Mouse (Mus musculus) brain, adult 2 months (tissue): ENCODE measurements around the gene Tnfrsf12a.

Experiments
- DNase-seq: peaks from one replicate; pipeline ENCODE4 v3.0.0; 2011; ENCODE audit warnings: low read depth, low spot score

The Tnfrsf12a gene

GRCm38 (mm10) chr17:23677236-23677679 is at the start of gene Tnfrsf12a:
Gene Tnfrsf12a (minus strand): TSS chr17:23677468.
- peak; percentile 89 for DNase-seq

GRCm38 (mm10) chr17:23726758-23727142 is 49.5 kb upstream of the Tnfrsf12a start:
- DNase-seq: peak; percentile 93

DNA sequence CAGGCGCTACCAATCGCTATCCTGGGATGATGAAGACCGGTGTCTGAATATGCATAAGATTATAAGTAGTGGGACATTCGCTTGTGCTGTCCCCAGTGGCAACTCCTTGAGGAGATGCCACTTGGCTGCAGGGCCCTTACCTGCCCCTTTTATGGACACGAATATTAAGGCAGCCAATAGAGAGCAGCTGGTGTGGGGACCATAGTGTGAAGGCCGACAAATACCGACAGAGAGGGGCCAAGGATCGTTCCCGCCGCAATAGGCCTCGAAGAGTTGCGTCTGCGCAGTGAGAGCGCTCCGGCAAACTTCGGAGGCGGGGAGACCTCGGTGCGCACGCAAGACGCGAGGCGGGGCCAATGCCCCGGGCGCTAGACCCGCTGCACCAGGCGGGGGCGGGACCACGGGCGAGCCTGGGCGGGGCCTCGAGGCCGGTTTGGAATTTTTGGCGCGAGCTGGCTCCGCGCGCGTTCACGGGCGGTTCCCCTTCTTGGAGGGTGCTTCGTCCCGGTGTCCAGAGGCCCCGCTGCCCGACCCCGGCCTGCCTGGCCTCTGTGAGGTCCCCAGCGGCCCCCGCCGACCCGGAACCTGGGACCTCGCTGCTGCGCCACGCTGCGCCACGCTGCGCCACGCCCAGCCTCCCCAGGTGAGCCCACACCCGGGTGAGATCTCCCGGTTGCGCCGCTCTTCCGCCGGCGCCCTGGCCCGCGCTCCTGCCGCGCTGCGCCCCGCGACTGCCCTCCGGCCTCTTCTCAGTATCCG is 48.9 kb upstream of the Tnfrsf12a start, which contains the start of gene Pkmyt1:
Pkmyt1 (plus strand) TSS at position 338 of the 759 bp plus-strand sequence.
- peak; percentile 97 for DNase-seq

- DNase-seq: no peak
These were observed 48.2 kb upstream of the Tnfrsf12a start for GRCm38 (mm10) chr17:23725477-23725876.

GRCm38 (mm10) chr17:23722376-23723125 is 45.3 kb upstream of the Tnfrsf12a start, which contains the start of gene 1520401A03Rik:
Gene 1520401A03Rik (minus strand): TSS chr17:23722783.
- no peak for DNase-seq

GRCm38 (mm10) chr17:23721886-23722285 is 44.6 kb upstream of the Tnfrsf12a start:
- DNase-seq: no peak

DNA sequence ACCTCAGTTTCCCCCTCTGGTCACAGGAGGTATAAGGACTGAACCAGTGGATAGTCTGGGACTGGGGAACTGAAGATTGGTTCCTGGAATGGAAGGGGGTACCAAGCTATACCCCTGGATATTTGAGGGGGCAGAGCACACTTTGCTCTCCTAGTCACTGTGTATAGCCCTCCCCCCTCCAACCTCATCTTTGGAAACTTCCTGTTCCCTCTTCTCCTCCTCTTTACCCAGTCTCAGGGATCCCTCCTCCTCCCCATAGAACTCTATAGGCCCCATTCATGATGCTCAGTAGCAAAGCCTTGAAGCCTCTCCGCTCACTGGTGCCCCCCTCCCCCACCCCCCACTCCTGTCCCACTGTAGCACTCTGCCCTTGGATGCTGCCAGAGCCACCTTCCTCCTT is 42.2 kb upstream of the Tnfrsf12a start:
- DNase-seq: no peak

GRCm38 (mm10) chr17:23717003-23717402 is 39.7 kb upstream of the Tnfrsf12a start:
- DNase-seq: no peak

- DNase-seq: peak; percentile 88
These were observed 28.9 kb upstream of the Tnfrsf12a start for GRCm38 (mm10) chr17:23706212-23706611.

- no peak for DNase-seq
These were observed 28.3 kb upstream of the Tnfrsf12a start for GRCm38 (mm10) chr17:23705525-23706104.

DNA sequence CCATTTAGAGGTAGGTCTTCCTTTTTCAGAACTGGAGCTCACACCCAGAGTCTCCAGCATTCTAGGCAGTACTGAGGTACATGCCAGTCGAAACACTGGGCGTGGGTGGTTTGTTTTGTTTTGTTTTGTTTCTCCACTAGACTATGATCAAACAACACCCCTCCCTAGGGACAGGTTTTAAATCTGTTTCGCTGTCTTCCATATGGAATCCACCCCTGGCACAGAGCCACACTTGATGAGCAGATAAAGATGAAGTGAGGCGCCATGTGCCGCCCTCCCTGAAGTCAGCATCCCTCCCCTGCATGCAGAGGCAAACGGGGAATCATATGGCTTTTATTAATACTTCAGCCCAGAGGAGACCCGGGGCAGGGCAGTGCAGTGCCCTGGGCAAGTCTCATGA is 27.5 kb upstream of the Tnfrsf12a start:
- peak; percentile 60 for DNase-seq

- DNase-seq: peak; percentile 47
These were observed 26.0 kb upstream of the Tnfrsf12a start for GRCm38 (mm10) chr17:23703301-23703700.

DNA sequence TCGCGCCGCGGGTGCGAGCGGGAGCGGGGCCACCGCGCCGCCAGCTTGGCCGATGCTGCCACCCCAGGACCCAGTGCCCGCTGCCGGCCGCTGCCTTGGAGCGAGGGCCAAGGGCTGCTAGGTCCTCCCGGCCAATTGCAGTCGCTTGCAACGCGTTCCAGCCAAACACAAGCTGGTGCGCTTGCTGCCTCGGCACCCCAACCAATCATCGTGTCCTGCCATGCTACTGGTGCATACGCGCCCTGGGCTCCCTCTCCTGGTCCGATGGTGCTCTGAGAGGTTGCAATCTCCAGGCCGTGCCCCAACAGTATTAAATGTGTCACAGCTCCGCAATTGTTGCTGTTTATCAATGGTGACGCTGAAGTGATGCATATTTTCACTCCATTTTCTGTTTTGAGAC is 22.8 kb upstream of the Tnfrsf12a start:
- DNase-seq: peak; percentile 99

DNA sequence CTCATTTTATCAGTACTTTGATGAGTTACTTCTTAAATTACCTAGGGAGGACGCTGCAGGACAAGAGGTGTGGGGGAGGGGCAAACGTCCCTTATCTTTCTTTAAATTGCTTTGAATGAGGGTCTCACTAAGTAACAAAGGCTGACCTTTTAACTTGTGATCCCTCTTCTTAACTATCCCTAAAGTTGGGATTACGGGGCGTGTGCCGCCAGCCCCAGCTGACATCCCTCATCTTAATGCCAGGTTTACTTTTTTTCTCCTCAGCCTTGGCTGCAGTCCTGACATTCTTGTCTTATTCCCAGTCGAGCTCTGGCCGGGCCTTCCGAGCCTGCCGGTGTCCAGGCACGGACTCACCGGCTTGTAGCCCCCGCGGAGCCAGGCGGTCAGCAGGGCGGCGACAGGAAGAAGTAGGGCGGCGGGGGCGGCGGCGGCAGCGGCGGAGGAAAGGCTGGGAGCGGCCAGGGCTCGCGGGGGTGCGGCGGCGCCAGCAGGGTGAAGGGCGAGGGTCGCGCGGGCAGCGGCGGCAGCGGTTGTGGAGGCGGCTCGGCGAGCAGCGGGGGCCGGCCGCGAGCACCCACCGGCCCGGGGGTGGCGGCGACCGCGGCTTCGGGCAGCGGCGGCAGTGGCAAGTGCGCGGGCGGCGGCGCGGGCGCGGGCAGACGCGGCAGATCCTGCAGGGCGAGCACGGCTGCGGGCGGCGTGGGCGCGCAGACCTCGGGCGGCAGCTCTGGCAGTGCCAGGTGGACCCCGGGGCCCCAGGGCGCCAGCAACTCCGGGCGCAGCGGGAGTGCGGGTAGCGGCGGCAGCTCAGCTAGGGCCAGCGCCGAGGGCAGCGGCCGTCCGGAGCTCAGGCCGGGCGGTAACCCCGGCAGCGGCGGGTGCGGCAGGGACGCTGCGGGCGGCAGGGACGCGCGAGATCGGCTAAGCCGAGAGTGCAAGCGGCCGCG is 22.1 kb upstream of the Tnfrsf12a start:
- peak; percentile 51 for DNase-seq

- DNase-seq: no peak
These were observed 18.5 kb upstream of the Tnfrsf12a start for GRCm38 (mm10) chr17:23695801-23696200.

DNA sequence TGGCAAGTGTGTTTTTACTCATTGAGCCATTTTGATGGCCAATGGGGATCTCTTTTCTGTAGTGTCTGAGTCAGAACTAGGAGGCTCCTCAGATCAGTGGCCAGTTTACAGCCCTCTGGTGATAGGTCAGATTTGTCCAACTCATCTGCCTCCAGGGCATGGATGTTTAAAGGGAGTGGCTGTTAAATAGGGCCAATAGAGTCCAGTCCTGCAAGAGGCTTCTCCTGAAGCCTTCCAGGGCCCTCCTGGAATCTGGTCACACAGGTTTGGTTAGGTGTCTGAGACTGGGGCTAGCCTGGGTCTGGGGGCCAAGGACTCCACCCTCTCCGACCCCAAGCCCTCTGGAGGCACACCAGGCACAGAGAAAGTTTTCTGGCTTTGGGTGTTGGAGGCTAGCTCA is 17.2 kb upstream of the Tnfrsf12a start:
- no peak for DNase-seq

DNA sequence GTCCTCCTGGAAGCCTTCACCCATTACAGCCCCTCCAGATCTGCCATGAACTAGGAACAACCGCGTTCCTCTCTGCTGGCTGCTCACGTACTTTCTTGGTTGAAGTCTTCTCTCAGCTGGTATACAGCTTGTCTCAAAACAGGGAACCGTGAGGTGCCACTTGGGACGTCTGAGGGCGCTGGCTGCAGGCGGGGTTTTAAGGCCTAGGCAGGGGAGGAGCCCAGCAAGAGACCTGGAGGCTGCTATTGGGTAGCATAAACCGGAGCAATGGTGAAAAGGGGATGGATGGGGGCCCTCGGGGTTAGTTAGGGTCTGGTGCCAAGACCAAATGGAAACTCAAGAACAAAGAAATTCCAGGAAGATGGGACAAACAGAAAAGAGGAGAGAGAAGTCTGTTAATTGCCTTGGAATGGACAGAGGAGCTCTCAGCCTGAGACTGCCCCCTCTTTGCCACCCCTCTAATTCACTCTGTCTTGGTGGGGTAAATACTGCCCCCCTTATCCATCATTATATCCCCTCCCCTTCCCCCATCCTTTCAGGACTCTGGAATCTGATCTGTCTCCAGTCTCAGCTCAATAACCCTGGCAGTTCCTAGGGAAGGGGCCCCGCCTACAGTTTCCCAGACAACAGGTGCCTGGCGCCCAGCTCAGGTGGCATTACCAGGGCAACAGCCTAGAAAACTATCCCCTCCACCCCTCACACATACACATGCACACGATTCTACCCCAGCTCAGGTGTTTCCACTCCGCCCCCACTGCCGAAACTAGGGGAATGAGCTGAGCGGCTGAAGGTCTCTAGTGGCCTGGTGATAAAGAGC is 6.8 kb upstream of the Tnfrsf12a start, which contains the start of gene Cldn9:
Cldn9 (minus strand) TSS at position 171 of the 817 bp plus-strand sequence.
- no peak for DNase-seq

GRCm38 (mm10) chr17:23683226-23683625 is 6.0 kb upstream of the Tnfrsf12a start:
- DNase-seq: no peak

GRCm38 (mm10) chr17:23682530-23682929 is 5.3 kb upstream of the Tnfrsf12a start:
- no peak for DNase-seq

- DNase-seq: no peak
These were observed 4.8 kb upstream of the Tnfrsf12a start for GRCm38 (mm10) chr17:23682092-23682491.
